Mouse (Mus musculus) layer of hippocampus, adult 18-20 months (tissue): ENCODE data around the gene Wapl. TPM values are rescaled to one million over a fixed set of nuclear protein-coding genes. Genes with fewer than 3 reads are reported as not detected.

Source experiments
- DNase-seq, 2 experiments: peaks; one replicate each; pipeline ENCODE4 v3.0.0; 2022; ENCODE audit warnings: low spot score in 2 of 2
- long read RNA-seq: library from polyadenylated mRNA; stranded (forward); transcript quantifications from one replicate; pipeline ENCODE4 v2.0.0, GENCODE M21; 2021
- total RNA-seq, 2 experiments: library from RNA; stranded (reverse); gene quantifications; 2 replicates each; pipeline ENCODE4 v1.2.3; 2021

Gene Wapl
- 10 to 100 TPM; 51.2 to 52.8 TPM for total RNA-seq
- long read RNA-seq, full-length matches to known transcripts: 24 of 39 reads
- long read RNA-seq, partial matches to known transcripts: 11 of 39 reads
- long read RNA-seq, other reads (novel, unspliced or antisense): 4 of 39 reads

GRCm38 (mm10) chr14:34673395-34674228 is at the start of gene Wapl:
TSS of gene Wapl (plus strand) at chr14:34673928.
- peak; percentile 96 to 98 for DNase-seq

GRCm38 (mm10) chr14:34626824-34627223 is 46.9 kb upstream of the Wapl start:
- no peak for DNase-seq

DNA sequence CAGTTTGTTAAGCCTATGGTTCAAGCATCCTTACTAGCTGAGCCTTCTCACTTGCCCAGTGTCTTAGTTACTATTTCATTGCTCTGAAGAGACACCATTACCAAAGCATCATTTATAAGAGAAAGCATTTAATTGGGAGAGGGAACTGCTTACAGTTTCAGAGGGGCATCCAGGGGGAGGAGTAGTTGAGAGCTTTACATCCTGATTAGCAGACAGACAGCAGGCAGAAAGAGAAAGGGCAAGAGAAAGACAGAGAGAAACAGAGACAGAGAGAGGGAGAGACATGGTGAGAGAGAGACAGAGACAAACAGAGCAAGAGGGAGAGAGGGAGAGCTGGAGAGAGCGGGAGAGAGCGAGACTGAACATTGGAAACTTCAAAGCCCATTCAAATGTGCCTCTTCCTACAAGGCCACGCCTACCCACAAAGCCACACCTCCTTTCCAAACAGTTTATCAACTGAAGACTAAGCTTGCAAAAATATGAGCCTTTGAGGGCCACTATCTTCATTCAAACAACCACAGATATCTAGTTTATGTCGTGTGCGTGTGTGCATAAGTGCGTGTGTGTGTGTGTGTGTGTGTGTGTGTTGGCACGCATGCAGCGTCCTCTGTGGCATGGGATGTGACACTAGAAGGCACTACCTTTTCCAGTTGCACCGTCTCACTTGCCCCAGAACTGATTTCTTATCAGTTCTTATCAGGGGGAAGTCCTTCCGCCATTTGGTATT is 40.8 kb upstream of the Wapl start:
- DNase-seq: no peak

GRCm38 (mm10) chr14:34635192-34635591 is 38.5 kb upstream of the Wapl start:
- no peak for DNase-seq

DNA sequence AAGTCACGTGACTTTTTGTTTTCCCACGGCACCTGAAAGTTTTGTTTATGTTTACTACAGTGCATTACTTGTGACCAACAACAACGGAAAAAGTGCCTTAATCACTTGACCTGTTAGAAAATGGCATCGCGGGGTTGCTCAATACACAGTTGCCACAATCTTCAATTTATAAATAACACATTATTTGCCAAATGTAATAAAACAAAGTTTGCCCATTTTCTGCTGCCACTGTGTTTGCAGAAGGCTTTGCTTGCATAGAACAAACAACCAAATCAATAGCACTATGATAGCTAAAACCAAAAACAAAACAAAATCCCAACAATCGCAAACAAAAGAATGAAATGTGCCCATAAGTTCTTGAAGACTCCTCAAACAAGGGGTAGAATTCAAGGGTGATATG is 38.0 kb upstream of the Wapl start:
- DNase-seq: no peak

- DNase-seq: no peak
Measured at GRCm38 (mm10) chr14:34644140-34644539, 29.6 kb upstream of the Wapl start.

GRCm38 (mm10) chr14:34647870-34648475 is 25.8 kb upstream of the Wapl start:
- no peak for DNase-seq

DNA sequence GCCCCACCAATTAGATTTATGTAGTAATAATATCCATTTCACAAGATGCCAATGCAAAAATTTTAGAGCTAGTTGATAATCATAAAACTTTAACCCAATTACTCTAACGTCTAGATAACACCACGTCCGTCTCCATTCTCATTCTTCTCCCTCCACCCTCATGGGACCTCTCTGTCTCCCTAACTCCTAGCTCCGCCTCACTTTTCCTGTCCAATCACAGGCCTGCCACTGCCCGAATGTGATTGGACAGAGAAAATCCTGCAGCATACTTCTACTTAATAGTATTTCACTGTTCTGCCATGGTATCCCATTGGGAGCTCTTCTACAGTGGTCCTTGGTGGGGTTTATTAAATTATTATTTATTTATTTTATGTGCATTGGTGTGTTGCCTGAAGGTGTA is 16.6 kb upstream of the Wapl start:
- no peak for DNase-seq

DNA sequence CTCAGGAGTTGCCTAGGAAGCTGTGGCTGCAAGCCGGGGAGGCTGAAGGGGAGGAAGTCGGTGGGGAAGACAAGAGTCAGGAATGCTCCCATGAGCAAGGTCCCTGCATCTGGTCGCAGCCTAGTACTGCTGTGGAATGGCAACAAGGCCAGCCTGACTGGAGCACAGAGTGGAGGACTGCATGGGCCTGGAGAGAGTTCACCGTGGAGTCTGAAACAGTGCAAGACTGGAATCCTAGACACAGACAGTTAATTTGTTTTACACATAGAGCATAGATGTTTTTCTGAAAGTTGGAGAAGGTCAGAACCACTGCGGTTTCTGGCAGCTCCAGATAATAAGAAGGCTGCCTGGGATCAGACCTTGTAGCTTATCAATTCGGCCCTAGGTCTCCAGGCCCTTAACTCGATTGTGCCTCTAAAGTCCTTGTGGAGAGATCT is 13.4 kb upstream of the Wapl start:
- no peak for DNase-seq

GRCm38 (mm10) chr14:34660788-34661591 is 12.7 kb upstream of the Wapl start:
- no peak for DNase-seq

- DNase-seq: no peak
Measured at GRCm38 (mm10) chr14:34661621-34662477, 11.9 kb upstream of the Wapl start.

- no peak for DNase-seq
Measured at GRCm38 (mm10) chr14:34662478-34662826, 11.3 kb upstream of the Wapl start.

- no peak for DNase-seq
Measured at GRCm38 (mm10) chr14:34663381-34663780, 10.3 kb upstream of the Wapl start.

DNA sequence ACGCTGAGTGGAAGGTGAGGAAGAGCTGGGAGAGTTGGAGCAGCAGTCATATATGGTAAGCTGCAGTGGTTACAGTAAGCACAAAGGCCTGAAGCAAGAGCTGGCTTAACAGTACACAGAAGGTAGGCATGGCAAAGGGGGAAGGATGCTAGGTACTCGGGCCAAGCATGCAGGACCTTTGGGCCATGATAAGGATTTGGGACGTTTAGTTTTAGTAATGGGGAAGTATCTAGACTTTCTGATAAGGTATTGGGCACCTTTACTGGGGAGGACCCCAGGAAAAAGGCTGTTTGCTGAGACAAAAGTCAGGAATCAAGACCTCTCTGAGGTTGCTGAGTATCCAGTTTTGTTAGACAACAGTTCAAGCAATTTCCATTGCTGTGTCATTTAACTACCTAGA is 4.6 kb upstream of the Wapl start:
- DNase-seq: no peak

DNA sequence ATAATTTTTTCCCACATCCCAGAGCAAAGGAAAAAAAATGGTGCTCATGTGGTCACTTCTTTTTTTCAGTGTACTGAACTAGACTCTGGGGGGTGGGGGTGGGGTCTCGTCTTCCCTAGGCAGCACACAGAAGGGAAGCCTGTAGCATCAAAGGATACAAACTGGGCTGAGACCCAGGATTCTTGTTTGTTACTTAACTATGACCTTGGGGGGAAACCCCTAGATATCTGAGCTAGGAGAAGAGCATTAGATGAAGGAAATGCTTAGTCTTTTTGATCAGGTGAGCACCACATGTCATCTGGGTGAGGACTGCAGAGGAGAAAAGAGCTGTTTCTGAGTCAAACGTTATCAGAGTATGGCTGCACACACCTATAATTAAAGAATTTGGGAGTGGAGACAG is 3.5 kb upstream of the Wapl start:
- no peak for DNase-seq

- peak in 1 of 2 experiments; percentile 29 for DNase-seq
Measured at GRCm38 (mm10) chr14:34674229-34674791, 582 bp downstream of the Wapl start.

DNA sequence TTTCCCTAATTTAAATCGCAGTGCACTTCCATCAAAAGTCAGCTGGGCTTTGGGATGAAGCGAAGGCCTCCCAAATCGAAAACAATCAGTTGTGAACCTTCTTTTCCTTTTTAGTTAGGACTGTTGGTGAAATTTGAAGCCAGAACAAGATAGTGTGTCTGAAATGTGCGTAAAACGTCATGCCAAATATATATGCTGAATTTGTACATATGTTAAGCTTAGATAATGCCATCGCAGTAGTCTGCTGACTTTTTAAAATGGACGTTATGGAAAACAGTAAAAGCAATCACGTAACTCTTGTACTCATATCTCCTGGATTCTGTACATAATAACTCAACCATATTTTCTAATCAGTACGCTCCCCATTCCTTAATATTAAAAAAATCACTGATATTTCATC is 1.2 kb downstream of the Wapl start:
- DNase-seq: no peak

- DNase-seq: no peak
Measured at GRCm38 (mm10) chr14:34675347-34675865, 1.7 kb downstream of the Wapl start.

DNA sequence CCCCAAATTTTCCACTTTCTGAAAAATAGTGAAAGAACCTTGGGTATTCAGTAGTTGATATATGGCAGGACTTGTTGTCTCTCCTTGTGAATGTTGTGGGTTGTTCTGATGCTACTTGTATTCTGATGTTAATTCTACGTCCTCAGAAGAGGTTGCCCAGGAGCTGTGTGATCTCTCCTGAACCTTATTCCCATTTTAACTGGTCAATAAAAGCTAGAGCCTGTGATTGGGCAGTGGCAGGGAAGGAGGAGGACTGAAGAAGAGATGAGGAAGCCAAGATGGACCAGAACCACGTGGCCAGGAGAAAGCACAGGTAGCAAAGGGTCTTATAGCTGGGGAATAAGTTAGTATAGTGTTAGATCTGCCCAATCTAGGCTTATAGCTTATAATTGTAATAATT is 7.1 kb downstream of the Wapl start:
- no peak for DNase-seq

DNA sequence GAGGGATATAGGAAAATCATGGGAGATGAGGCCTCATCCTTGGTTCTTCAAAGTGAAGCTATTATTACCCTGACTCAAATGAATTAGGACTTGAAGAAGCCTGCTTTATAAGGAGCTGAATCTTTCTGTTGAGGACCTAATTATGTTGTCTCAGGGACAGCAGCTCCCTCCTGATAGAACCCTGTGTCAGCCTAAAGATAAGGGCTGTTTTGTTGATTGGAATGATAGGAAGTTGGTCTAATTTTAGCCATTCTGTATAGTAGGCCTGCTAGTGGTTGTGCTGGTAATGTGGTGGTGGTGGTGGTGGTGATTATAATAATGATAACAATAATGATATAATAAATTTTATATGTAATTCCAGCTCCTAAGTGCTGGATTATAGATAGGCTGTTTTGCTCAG is 11.3 kb downstream of the Wapl start:
- no peak for DNase-seq
